In the genomic region with DNA sequence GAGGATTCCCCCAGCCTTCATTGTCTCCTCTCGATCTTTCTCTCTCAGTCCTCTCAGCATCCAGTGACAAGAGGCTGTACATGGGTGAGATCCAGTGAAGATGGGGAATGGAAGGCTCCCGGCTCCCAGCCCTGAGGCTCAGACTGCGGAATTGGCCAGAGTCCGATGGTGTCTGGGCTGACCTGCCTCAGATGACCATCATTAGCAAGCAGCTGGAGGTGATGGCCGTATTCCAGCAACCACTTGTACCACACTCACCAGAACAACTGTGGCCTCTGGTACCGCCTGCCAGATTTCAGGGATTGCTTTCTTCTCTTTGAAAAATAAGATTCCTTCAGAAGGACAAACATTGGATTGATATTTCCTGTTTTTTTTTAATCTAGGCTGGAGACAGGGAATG, we compare ENCODE assay signal across 8 mouse cellular contexts. TPM values are rescaled to one million over a fixed set of nuclear protein-coding genes. Genes with fewer than 3 reads are reported as not detected.
DNase-seq lines count a peak whose midpoint lies in the region; ATAC-seq and TF ChIP-seq lines count a peak whose summit lies in the region.
"Had no signal": no experiment of that assay in that cellular context is flagged by ENCODE, and none has a peak within 500 bp of the region (broad histone marks: within the 10 kb centered on the region; RNA-seq: fewer than 3 reads in every experiment).

No protein-coding gene starts in this region.

- H3K9ac ChIP-seq in neural tube, embryonic 12.5 days, result no peak overlapping the region
- H3K9ac ChIP-seq in midbrain, postnatal 0 days (replicated peaks; ENCODE audit: low read length, poor library complexity, severe bottlenecking), result no peak overlapping the region
- H3K9ac ChIP-seq: embryonic facial prominence, embryonic 15.5 days had no signal

- no peak for DNase-seq in neural tube, embryonic 10.5 days (ENCODE audit: extremely low spot score, low spot score)
- DNase-seq in cerebellum, postnatal 14 days, result peak; percentile 46 to 55
- peak; percentile 89 to 94 for DNase-seq in kidney, postnatal 25 days
- DNase-seq in midbrain, postnatal 0 days (ENCODE audit: low spot score), result peak; percentile 51
- DNase-seq in thymus, postnatal 4 days, result no peak
- DNase-seq in embryo, embryonic 10 days (ENCODE audit: low spot score), result no peak

- H3K4me1 ChIP-seq in neural tube, embryonic 12.5 days, result 0 out of 2 replicates have a peak, but pooled peaks cover 9% of the 10 kb centered on the region
- no peaks in the 10 kb centered on the region for H3K4me1 ChIP-seq in midbrain, postnatal 0 days (ENCODE audit: insufficient read depth, low read length)
- H3K4me1 ChIP-seq: embryonic facial prominence, embryonic 15.5 days had no signal

- H3K9me3 ChIP-seq in neural tube, embryonic 12.5 days, result no peaks in the 10 kb centered on the region
- no peaks in the 10 kb centered on the region for H3K9me3 ChIP-seq in midbrain, postnatal 0 days (ENCODE audit: low read length)
- H3K9me3 ChIP-seq: embryonic facial prominence, embryonic 15.5 days had no signal

- H3K27me3 ChIP-seq in neural tube, embryonic 12.5 days (replicated peaks), result no peaks in the 10 kb centered on the region
- H3K27me3 ChIP-seq in midbrain, postnatal 0 days (ENCODE audit: insufficient read depth, low read length), result no peaks in the 10 kb centered on the region
- H3K27me3 ChIP-seq: embryonic facial prominence, embryonic 15.5 days had no signal

- no peak overlapping the region for H3K4me2 ChIP-seq in neural tube, embryonic 12.5 days (replicated peaks)
- no peak overlapping the region for H3K4me2 ChIP-seq in midbrain, postnatal 0 days (ENCODE audit: low read depth, low read length, poor library complexity, severe bottlenecking)
- H3K4me2 ChIP-seq: embryonic facial prominence, embryonic 15.5 days had no signal

- no peak overlapping the region for H3K4me3 ChIP-seq in neural tube, embryonic 12.5 days
- no peak overlapping the region for H3K4me3 ChIP-seq in midbrain, postnatal 0 days (ENCODE audit: low read depth, low read length)
- H3K4me3 ChIP-seq: embryonic facial prominence, embryonic 15.5 days had no signal

- whole genome bisulfite sequencing in neural tube, embryonic 12.5 days, result 75% methylated on average over 6 of the region's 6 CpGs
- 60% methylated on average over 6 of the region's 6 CpGs for WGBS in midbrain, postnatal 0 days

- no peak for ATAC-seq in neural tube, embryonic 12.5 days (ENCODE audit: low FRiP score, low read depth)
- no peak for ATAC-seq in midbrain, postnatal 0 days (ENCODE audit: low FRiP score)

- peaks cover 52% of the 10 kb centered on the region for H3K36me3 ChIP-seq in neural tube, embryonic 12.5 days
- H3K36me3 ChIP-seq in midbrain, postnatal 0 days (ENCODE audit: insufficient read depth, low read length), result peaks cover 20% of the 10 kb centered on the region; the same call in 1 of the 2 replicates

- H3K27ac ChIP-seq in neural tube, embryonic 12.5 days, result 0 out of 2 replicates have a peak overlapping the region, but pooled peaks have one; percentile 47
- H3K27ac ChIP-seq in midbrain, postnatal 0 days (ENCODE audit: low read depth, low read length), result no peak overlapping the region
- H3K27ac ChIP-seq: embryonic facial prominence, embryonic 15.5 days had no signal

- TF ChIP-seq CTCF in midbrain, postnatal 0 days (IDR thresholded peaks at IDR 0.05), result no peak

RNA-seq across cellular contexts. Expression of gene Snrnp40, which starts 29.6 kb away (rescaled TPM):
- 160 and 166 TPM in 2 replicates for polyA plus RNA-seq in neural tube, embryonic 12.5 days (2016; fragmentation: Nextera tagmentation; extraction: Ambion mirVana)
- 57.6 and 70.2 TPM in 2 replicates for total RNA-seq in midbrain, postnatal 0 days (2014; rRNA removed)
- 75.5 and 76.8 TPM in 2 replicates for polyA plus RNA-seq in midbrain, postnatal 0 days (2015; fragmentation: Nextera tagmentation; extraction: Ambion mirVana)

RNA-seq across cellular contexts. Expression of gene Zcchc17, which starts 29.8 kb away (rescaled TPM):
- 70.3 and 75.7 TPM in 2 replicates for polyA plus RNA-seq in neural tube, embryonic 12.5 days (2016; fragmentation: Nextera tagmentation; extraction: Ambion mirVana)
- 27.7 and 38.3 TPM in 2 replicates for total RNA-seq in midbrain, postnatal 0 days (2014; rRNA removed)
- polyA plus RNA-seq in midbrain, postnatal 0 days (2015; fragmentation: Nextera tagmentation; extraction: Ambion mirVana), result 102 TPM in 2 replicates

Comparison
In these comparisons a context has a peak if more than half of its experiments do, and no peak if none do; other contexts are left out.
1. DNase-seq: peak in cerebellum, postnatal 14 days (2 of 2), kidney, postnatal 25 days (2 of 2) and midbrain, postnatal 0 days (single experiment); none in neural tube, embryonic 10.5 days (single experiment), thymus, postnatal 4 days (single experiment) and embryo, embryonic 10 days (single experiment).